Mouse (Mus musculus) MEL (cell line): ENCODE data around the gene Bach1. TPM values are rescaled to one million over a fixed set of nuclear protein-coding genes. Genes with fewer than 3 reads are reported as not detected.

Experiments
- DNase-seq: peaks from one replicate; pipeline ENCODE4 v3.0.0; 2011; ENCODE audit warnings: low read depth, low spot score
- H3K27ac ChIP-seq: 2 replicates; pipeline ENCODE4 v1.5.1; 2012; ENCODE audit warnings: low read depth, mild to moderate bottlenecking, control low read depth, low read length, moderate library complexity; ENCODE audit not compliant: control insufficient read depth
- H3K27me3 ChIP-seq, 2 experiments: fragments of 150-350 bp in 1 of 2; sonication (generic) in 1 of 2; 2 replicates each; pipeline ENCODE4 v1.6.1; 2012; ENCODE audit warnings: low read length in 2 of 2, mild to moderate bottlenecking in 2 of 2, improper control_type of control experiment in 1 of 2, moderate library complexity in 1 of 2; ENCODE audit not compliant: insufficient read depth in 2 of 2, control insufficient read depth in 1 of 2
- H3K36me3 ChIP-seq, 2 experiments: 2 replicates each; pipeline ENCODE4 v1.6.1; 2012 to 2014; ENCODE audit warnings: low read length in 2 of 2, improper control_type of control experiment in 1 of 2, inconsistent platforms in 1 of 2, mild to moderate bottlenecking in 1 of 2; ENCODE audit not compliant: insufficient read depth in 2 of 2, control insufficient read depth in 1 of 2
- H3K4me1 ChIP-seq, 2 experiments: fragments of 150-350 bp in 1 of 2; sonication (generic) in 1 of 2; 2 replicates each; pipeline ENCODE4 v1.6.1; 2012; ENCODE audit warnings: low read length in 2 of 2, improper control_type of control experiment in 1 of 2, mild to moderate bottlenecking in 1 of 2; ENCODE audit not compliant: insufficient read depth in 2 of 2, control insufficient read depth in 1 of 2
- H3K4me3 ChIP-seq, 2 experiments: fragments of 150-350 bp in 1 of 2; sonication (generic) in 1 of 2; 2 replicates each; pipeline ENCODE4 v1.5.1; 2012; ENCODE audit warnings: low read depth in 2 of 2, low read length in 2 of 2, mild to moderate bottlenecking in 2 of 2, moderate library complexity in 2 of 2, control low read depth in 1 of 2, improper control_type of control experiment in 1 of 2; ENCODE audit not compliant: control insufficient read depth in 1 of 2, insufficient read depth in 1 of 2
- H3K79me2 ChIP-seq: 2 replicates; pipeline ENCODE4 v1.6.1; 2012; ENCODE audit warnings: mild to moderate bottlenecking, low read length, moderate library complexity; ENCODE audit not compliant: control insufficient read depth, poor library complexity, insufficient read depth
- H3K9ac ChIP-seq: 2 replicates; pipeline ENCODE4 v1.6.1; 2012; ENCODE audit warnings: low read depth, mild to moderate bottlenecking, control low read depth, low read length, moderate library complexity; ENCODE audit not compliant: control insufficient read depth, poor library complexity, severe bottlenecking
- H3K9me3 ChIP-seq: fragments of 150-350 bp; sonication (generic); replicated peaks from 2 replicates; pipeline ENCODE4 v1.6.1; 2012; ENCODE audit warnings: mild to moderate bottlenecking, low read length, improper control_type of control experiment, moderate library complexity; ENCODE audit not compliant: insufficient read depth
- CHD1 ChIP-seq: IDR thresholded peaks from 2 replicates; pipeline ENCODE4 v1.6.1; 2012; ENCODE audit warnings: low read depth, mild to moderate bottlenecking, inconsistent platforms, low read length, improper control_type of control experiment
- E2F4 ChIP-seq: IDR thresholded peaks from 2 replicates; pipeline ENCODE4 v1.6.1; 2011; ENCODE audit warnings: low read depth, low read length, improper control_type of control experiment, borderline replicate concordance
- ELF1 ChIP-seq: IDR thresholded peaks from 2 replicates; pipeline ENCODE4 v1.6.1; 2014; ENCODE audit warnings: low read depth, mild to moderate bottlenecking, inconsistent platforms, low read length, improper control_type of control experiment, moderate library complexity
- EP300 ChIP-seq, 2 experiments: IDR thresholded peaks; 2 replicates each; pipeline ENCODE4 v1.6.1; 2011; ENCODE audit warnings: improper control_type of control experiment in 2 of 2, low read length in 2 of 2, low read depth in 1 of 2, mild to moderate bottlenecking in 1 of 2
- GABPA ChIP-seq: IDR thresholded peaks from 2 replicates; pipeline ENCODE4 v1.6.1; 2012; ENCODE audit warnings: low read depth, mild to moderate bottlenecking, inconsistent platforms, low read length, improper control_type of control experiment, moderate library complexity
- HCFC1 ChIP-seq: IDR thresholded peaks from 2 replicates; pipeline ENCODE4 v1.6.1; 2012; ENCODE audit warnings: low read depth, mild to moderate bottlenecking, inconsistent platforms, low read length, improper control_type of control experiment, moderate library complexity
- MAFK ChIP-seq: IDR thresholded peaks from 2 replicates; pipeline ENCODE4 v1.6.1; 2011; ENCODE audit warnings: low read depth, mild to moderate bottlenecking, low read length, improper control_type of control experiment, borderline replicate concordance
- NRF1 ChIP-seq: IDR thresholded peaks from 2 replicates; pipeline ENCODE4 v1.6.1; 2014; ENCODE audit warnings: low read depth, mild to moderate bottlenecking, inconsistent platforms, low read length, improper control_type of control experiment, moderate library complexity; ENCODE audit not compliant: poor library complexity, insufficient read depth, severe bottlenecking
- POLR2AphosphoS5 ChIP-seq: IDR thresholded peaks from 2 replicates; pipeline ENCODE4 v1.6.1; 2012; ENCODE audit warnings: low read depth, borderline replicate concordance, mild to moderate bottlenecking, inconsistent platforms, low read length, moderate library complexity, mixed read lengths
- TBP ChIP-seq: IDR thresholded peaks from 2 replicates; pipeline ENCODE4 v1.8.0; 2011; ENCODE audit warnings: low read depth, low read length, improper control_type of control experiment
- UBTF ChIP-seq: IDR thresholded peaks from 2 replicates; pipeline ENCODE4 v1.6.1; 2012; ENCODE audit warnings: low read depth, mild to moderate bottlenecking, inconsistent platforms, low read length, improper control_type of control experiment, moderate library complexity, borderline replicate concordance; ENCODE audit not compliant: insufficient read depth
- ZKSCAN1 ChIP-seq: IDR thresholded peaks from 2 replicates; pipeline ENCODE4 v1.6.1; 2012; ENCODE audit warnings: low read depth, mild to moderate bottlenecking, inconsistent platforms, low read length, improper control_type of control experiment, moderate library complexity
- polyA plus RNA-seq, 2 experiments: library from polyadenylated mRNA; stranded (reverse) in 1 of 2; unstranded in 1 of 2; fragments of >175 nt in 1 of 2; fragments of >200 nt in 1 of 2; gene quantifications; 2 replicates each; pipeline versions ENCODE4 v1.2.1 to v1.2.4; 2012; ENCODE audit warnings: low replicate concordance in 2 of 2, low read depth in 1 of 2; ENCODE audit not compliant: insufficient read length in 2 of 2, insufficient read depth in 1 of 2, missing spikeins in 1 of 2
- total RNA-seq: library from RNA; depleted of rRNA; stranded (reverse); fragments of 300-350 nt; gene quantifications from 2 replicates; pipeline ENCODE4 v1.2.3, GENCODE M21; 2012; rRNA removed

Gene Bach1
- total and polyA plus RNA-seq, 3 experiments: 20.5 to 21.1 TPM; not detected in 1

- no peak overlapping the region for H3K9ac ChIP-seq
- TF ChIP-seq HCFC1 (no peak), MAFK (no peak), CHD1 (no peak), POLR2AphosphoS5 (no peak), UBTF (no peak), TBP (no peak), NRF1 (no peak), ELF1 (no peak), GABPA (no peak), ZKSCAN1 (no peak), EP300 (IDR thresholded peaks at IDR 0.05; ENCODE audit: low read depth in 1 of 2, low read length in 2 of 2) (no peak), E2F4 (no peak)
- no peaks in the 10 kb centered on the region for H3K9me3 ChIP-seq
- no peaks in the 10 kb centered on the region for H3K36me3 ChIP-seq
- H3K4me1 ChIP-seq: no peaks in the 10 kb centered on the region
- no peak overlapping the region for H3K4me3 ChIP-seq
- H3K79me2 ChIP-seq: no peaks in the 10 kb centered on the region
- H3K27ac ChIP-seq: no peak overlapping the region
- DNase-seq: no peak
- H3K27me3 ChIP-seq: no peaks in the 10 kb centered on the region
Measured at GRCm38 (mm10) chr16:87781637-87782036, 82.9 kb downstream of the Bach1 start.

Other genes starting within 250 kb of the Bach1 start
- gene Usp16, start 244.2 kb upstream of the Bach1 start, total RNA-seq: 75.7 and 76.4 TPM in 2 replicates
- gene Usp16, start 244.2 kb upstream of the Bach1 start, polyA plus RNA-seq: 100 to 1,000 TPM in 1 of 2 experiments, 10 to 100 TPM in 1; 66.6 to 256 TPM
- 393 and 428 TPM in 2 replicates for gene Cct8, start 203.1 kb upstream of the Bach1 start, total RNA-seq
- gene Cct8, start 203.1 kb upstream of the Bach1 start, polyA plus RNA-seq: 1,000 to 10,000 TPM in 1 of 2 experiments, 100 to 1,000 TPM in 1; 812 to 1,102 TPM
- not detected in 2 replicates for gene Map3k7cl, start 145.6 kb upstream of the Bach1 start, total RNA-seq
- not detected for gene Map3k7cl, start 145.6 kb upstream of the Bach1 start, polyA plus RNA-seq